Mouse (Mus musculus): ENCODE measurements around the gene Gm20431.

Gm20431 gene

DNA sequence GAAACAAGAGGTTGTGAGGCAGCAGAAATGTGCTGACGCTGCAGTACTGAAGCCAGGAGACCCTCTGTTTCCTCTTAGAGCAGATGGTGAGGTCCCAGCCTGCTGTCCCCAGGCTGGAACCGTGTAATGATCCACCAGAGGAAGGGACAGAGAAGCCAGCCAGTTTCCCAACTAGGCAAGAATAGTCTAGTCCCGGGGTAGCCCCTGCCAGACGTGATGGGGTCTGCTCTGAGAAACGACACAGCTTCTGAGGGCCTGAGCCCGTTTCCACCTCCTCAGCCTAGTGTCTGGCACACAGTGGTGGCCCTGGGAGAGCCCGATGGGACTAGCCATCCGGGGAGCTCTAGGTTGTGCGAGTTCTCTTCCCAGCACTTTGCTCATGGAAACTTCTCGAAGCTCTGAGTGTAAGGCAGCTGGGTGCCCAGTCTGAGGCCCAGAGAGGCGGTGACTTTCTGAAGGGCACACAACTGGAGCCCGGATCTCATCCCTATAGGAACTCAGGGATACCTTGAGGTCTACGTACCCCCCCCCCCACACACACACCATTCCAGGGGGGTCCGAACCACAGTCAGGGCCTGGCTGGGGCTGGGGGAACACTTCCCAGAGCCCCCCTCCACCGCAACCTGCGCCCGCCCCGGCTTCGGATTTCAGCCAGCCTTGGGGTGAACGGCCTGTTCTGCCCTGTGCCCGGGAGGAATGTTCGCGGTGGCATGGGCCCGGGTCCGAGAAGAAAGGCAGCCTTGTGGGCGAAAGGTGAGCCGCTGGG lies 64.4 kb downstream of the Gm20431 start:
- DNase-seq: no peak

DNA sequence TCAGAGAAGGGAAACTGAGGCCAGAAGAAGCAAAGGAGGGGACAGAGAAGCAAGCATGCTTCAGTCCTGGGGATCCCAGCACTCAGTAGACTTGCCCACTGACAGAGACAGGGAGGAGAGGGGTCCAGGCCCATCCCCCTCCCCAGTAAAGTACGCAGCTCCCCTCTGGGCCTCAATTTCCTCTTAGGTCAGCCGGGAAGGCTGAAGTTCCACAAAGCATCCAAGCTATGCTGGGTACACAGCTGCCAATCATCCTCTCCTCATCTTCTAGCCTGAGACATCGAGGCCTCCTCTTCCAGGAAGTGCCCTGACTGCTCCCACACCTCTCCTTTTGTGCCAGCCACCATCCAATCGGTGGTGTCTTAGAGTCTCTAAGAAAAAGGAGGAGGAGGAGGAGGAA lies 65.0 kb downstream of the Gm20431 start:
- no peak for DNase-seq

DNA sequence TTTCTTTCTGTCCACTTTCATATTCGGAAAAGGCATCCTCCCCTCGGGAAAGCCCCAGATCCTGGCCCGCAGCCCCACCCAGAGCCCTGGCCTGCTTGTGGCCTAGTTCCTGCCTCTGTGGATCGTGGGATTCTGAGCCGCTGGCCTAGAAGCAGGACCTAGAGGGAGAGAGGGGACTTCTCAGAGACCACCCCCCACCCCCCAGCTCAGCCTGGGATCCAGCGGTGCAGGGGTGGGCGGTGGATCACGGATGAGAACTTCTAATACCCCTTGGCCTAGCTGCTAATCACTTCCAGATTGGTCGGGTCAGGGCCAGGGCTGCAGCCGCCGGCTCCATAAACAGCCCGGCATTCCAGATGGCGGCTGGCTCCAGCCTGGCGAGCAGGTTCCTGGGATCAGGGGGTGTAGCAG lies 65.5 kb downstream of the Gm20431 start:
- no peak for DNase-seq

DNA sequence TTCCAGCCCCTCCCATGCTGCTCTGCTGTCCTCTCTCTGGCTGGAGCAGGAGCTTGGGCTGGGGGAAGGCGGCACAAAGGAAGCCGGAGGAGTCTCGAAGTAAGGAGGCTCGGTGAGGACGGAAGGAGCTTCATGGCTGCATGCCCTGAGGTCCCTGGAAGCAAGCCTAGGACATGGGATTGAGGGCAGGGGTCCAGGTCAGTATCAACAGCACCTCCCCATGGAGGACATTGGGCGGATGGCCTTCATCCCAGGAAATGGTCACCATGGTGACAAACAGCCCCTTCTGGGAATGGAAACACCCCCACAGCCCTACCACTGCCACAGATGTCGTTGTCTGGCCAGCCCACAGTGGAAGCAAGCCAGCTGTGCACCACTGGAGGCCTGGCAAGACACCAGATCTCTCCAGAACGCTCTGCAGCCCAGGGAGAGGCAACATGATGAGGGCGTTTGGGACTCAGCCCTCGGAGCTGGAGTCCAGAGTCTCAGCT lies 66.8 kb downstream of the Gm20431 start:
- peak; percentile 48 for DNase-seq

DNA sequence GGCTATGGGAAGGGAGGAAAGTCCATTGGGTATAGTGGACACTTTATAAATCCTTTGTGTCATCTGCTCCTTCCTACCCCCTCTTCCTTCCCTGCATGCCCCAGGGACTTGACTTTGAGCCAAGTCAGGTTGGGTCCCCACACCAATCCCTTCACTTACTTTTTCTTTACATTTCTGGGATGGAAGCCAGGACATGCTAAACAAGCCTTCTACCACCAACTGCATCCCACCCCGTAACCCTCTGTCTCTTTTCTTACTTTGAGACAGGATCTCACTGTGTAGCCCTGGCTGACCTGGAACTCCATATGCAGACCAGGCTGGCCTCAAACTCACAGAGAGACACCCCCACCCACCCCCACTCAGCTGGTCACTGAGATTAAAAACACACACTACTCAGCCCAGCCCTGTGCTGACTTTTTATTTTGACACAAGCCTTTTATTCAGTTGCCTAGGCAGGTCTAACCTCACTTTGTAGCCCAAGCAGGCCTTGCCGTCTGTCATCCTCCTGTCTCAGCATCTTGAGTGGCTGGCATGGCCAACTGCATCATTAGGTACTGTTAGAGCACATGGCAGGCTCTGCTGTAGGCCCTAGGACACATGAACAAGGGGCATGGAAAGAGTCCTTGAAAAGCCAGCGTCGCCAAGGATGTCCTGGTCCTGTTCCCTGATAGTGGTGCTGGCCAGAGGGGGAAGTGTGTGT lies 67.6 kb downstream of the Gm20431 start:
- no peak for DNase-seq

DNA sequence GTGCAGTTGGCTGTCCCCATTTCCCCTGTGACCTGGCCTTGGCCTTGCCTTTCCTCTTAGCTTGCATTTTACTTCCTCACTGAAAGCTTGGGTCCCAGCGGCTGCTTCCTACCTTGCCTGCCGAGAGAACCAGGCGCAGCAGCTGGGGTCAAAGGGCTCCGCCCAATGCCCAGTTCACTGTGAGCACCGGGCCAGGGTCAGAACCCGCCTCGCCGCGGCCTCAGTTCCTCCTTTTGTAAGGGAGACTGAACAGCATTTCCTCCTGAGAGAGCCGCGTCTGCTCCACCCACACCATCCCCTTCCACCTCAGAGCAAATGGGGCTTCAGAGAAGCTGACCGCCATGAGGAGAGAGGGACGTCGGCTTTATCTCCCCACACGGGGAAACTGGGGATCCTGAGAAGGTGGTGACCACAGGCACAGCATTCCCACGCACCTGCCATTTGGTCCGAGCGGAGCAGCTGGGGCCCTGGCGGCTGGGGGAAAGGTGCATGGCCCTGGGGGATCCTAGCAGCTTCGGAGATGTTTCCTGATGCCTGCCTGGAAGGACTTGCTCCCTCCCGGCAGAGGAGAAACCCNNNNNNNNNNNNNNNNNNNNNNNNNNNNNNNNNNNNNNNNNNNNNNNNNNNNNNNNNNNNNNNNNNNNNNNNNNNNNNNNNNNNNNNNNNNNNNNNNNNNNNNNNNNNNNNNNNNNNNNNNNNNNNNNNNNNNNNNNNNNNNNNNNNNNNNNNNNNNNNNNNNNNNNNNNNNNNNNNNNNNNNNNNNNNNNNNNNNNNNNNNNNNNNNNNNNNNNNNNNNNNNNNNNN lies 72.3 kb downstream of the Gm20431 start:
- DNase-seq: no peak

DNA sequence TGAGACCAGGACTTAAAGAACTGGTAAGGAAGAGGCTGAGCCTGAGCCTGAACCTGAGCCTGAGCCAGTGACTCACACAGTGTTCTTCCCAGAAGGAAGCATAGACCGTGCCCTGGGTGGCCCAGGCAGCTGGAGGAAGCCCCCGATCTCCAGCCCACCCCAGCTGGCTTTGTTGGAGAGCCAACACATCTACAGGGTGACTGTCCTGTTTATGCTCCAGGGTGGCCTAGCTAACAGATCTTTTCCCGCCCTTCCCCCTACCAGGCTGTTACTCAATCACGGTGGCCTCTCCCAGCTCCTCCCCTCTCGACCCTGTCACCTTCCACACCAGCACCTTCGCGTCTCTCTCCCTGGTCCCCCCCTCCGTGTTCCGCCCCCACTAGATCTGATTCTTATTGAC lies 74.3 kb downstream of the Gm20431 start:
- no peak for DNase-seq

DNA sequence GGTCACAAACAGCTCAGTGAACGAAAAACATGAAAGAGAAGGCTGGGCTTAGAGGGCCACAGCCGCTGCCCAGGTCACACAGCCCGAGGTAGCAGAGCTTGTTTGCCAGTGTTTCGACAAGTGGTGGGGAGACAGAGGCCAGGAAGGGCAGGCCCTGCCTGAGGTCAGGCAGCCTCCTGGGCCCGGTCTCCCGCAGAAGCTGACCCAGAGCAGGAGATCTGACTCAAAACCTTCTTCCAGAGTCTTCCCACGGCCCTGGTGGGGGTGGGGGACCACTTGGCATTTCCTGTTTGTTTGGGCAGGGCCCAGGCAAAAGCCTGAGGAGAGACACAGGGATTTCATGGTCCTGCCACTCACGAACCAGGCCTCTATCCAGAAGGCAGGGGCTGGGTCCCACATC lies 75.3 kb downstream of the Gm20431 start:
- no peak for DNase-seq

DNA sequence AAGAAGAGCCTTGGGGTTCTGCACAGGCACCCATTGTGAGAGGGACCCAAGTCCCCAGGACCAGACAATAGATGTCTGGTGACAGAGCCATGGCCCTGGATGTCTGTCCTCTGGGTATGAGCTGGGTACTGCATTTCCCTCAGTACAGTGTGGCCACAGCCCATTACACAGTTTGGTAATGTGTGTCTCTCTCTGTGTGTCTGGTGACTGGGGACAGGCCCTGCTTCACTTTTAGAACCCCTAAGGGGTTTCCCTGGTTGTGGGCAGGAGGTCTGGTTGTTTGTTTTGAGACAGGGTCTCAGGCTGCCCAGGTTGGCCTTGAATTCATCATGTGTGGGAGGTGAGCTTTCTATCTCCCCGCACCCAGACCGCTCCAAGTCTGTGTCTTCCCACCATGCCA lies 76.0 kb downstream of the Gm20431 start:
- DNase-seq: no peak

DNA sequence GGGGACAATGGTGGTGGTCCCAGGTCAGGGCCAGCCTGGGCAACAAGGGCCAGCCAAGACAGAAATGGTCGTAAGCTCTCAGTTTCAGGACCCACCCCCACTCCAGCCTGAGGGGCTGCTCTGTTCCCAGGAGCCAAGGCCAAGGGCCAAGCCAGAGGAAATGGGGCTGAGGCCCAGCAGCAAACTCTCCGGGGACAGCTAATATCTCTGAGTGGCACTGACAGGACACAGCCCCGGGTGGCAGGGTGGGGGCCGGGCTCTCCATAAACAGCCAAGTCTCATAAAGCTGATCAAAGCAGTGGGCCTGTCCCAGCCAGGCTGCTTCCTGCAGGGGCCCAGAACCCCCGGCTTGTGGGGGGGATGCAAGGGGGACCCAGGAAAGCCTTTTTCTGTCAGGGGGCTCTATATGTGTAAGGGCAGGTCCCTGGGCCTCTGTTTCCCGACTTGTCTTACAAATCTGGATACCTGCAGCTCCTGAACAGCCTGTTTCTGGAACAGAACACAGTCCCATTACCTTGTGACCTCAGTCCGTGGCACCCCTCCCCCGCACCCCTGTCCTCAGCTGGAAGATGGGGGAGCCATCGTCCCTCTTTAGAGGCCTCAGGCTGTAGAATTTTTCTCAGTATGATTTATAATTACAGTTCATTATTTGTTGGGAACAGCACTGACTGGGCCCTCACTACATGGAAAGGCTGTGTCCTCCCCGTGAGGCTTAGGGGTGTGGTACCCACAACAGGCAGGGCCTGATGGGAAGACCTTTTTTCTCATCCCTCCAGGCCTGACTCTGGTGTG lies 77.9 kb downstream of the Gm20431 start:
- no peak for DNase-seq

DNA sequence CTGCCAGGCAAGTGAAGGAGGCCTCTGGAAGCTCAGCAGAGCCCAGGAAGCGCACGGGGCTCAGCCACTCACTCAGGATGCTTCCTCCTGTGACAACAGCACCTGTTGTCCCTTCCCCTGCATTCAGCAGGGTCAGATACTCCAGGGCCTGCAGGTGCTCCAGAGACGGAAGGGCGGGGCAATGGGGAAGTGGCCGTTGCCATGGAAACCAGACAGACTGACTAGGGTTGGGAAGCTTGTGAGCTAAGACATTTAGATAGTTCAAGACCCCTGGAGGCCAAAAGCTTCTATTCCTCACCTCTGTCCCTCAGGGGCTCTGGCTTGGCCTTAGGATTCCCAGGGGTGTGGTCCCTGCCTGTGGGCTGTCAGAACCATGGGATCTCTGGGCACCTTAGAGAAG lies 82.8 kb downstream of the Gm20431 start:
- no peak for DNase-seq

DNA sequence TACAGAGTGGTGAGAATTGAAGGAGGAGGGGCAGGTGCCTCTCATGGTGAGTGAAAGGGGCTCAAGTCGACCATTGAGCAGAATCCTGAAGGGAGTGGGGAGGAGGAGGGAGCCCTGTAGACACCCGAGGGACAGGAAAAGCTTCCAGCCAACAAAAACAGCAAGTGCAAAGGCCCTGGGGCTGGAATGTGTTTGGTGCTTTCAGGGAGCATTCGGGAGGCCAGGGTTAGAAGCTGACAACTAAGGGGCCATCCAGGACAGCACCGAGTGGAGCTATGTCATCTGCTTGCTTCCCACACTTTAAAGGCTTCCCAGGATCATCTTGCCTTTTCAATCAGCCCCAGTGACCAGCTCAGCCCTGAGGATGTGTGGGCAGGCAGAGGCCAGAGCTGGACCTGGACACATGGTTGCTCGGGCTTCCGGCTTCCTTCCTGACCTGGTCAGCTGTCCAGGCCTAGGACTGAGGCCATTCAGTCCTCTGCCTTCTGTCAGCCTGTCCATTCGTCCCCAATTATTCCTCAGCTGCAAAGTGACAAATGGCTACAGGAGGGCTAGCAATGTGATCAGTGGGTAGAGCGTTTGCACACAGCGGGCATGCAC lies 84.0 kb downstream of the Gm20431 start:
- no peak for DNase-seq

DNA sequence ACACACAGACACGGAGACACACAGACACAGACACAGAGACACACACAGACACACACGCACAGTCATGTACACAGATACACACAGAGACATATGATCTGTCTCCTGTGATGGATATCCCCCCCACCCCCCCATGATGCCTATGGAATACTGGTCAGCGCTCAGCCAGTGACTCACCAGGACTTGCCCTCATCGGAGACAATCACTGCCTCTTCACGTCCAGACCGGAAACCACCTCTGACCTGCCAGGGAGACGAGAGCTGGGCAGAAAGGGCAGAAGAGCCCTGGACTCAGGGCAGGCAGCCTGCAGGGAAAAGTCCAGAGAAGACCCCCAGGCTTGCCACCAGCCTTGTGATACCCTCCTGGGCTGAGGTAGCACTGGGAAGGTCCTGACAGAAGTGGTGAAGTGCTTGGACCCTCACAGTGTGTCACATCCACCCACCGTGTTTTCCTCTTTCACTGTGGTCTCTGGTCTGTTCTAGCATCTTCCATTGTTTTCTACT lies 85.1 kb downstream of the Gm20431 start:
- no peak for DNase-seq

DNA sequence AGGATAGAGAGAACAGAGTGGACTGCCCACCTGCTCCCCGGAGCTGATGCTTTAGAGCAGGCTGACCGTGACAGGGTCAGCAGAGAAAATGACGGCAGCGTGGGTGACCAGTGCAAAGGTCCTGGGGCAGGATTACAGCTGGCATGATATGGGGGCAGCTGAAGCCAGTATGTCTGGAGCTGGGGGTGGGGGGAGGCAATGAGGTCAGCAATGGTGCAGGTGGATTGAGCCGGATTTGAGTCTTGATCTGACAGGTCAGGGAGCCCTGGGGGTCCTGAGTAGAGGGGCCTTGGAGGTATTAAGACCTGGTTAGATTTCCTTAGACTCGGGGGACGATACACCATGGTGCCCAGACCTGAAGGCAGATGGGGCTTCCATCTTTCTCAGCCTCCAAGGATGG lies 85.7 kb downstream of the Gm20431 start:
- no peak for DNase-seq

DNA sequence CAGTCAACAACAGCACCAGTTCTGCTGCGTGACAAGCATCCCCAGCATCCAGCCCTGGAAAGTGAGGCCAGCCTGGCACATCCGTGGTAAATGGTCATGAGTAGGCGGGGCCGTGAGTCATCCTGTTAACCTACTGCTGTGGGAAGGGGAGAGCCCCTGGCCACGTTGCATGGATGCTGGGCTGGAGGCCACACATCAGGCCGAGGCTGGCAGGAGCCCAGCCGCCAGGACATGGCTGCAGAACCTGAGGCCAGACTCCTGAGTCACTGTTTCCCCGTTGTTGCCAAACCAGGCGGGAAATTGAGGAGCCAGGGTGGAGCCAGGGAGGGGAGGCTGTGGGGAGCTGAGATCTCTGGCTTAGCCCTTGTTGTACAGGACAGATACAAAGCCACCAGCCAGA lies 86.5 kb downstream of the Gm20431 start:
- DNase-seq: no peak

DNA sequence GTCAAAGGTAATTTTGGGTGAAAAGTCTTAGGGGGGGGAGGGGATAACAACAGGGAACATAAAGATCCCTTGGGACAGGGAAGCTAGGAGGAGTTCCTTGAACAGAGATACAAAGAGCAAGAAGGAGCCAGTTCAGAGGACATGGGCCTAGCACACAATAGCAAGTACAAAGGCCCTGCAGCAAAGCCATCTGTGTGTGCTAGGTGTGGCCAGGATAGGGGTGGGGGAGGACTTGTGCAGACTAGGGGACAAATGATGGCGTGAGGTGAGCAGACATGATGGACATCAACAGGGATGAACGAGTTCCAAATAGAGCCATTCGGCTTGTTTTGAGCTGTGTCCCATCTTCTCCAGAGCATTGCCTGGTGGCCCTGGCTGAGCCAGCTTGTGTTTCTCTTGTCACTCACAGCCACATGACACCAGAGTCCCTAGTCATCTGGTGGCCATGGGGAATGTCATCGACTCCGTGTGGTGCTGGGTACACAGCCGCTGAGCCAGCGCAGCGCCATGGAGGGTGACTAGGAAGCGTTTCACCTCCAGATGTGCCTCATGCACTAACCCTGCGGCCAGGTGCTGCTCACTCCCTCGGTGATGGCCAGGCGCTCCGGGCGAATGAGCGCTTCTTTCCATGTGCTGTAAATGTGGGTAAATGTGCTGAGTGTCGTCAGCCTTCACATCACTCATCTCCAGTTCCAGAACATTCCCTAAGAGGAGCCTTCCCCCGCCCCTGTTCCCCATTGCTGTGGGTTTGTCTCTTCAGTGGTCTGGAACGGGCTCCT lies 89.7 kb downstream of the Gm20431 start:
- DNase-seq: no peak

DNA sequence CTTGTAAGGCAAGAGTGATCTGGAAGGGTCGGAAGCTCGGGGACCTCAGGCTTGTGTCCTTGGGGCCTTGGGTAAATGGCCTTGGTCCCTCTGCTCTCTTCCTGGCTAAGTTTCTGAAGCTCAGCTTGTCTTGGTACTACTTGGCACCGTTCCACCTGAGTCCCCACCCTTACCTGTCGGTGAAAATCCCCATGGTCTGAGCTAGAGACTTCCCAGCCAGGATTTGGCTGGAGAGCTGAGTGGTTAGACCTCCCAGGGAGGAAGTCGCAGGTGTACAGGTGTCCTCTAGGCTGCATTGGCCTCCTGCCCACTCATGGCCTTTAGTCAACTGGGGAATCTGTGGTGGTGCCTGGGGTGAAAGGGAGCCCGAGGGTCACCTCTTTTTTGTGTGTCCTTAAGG lies 90.5 kb downstream of the Gm20431 start:
- DNase-seq: no peak

DNA sequence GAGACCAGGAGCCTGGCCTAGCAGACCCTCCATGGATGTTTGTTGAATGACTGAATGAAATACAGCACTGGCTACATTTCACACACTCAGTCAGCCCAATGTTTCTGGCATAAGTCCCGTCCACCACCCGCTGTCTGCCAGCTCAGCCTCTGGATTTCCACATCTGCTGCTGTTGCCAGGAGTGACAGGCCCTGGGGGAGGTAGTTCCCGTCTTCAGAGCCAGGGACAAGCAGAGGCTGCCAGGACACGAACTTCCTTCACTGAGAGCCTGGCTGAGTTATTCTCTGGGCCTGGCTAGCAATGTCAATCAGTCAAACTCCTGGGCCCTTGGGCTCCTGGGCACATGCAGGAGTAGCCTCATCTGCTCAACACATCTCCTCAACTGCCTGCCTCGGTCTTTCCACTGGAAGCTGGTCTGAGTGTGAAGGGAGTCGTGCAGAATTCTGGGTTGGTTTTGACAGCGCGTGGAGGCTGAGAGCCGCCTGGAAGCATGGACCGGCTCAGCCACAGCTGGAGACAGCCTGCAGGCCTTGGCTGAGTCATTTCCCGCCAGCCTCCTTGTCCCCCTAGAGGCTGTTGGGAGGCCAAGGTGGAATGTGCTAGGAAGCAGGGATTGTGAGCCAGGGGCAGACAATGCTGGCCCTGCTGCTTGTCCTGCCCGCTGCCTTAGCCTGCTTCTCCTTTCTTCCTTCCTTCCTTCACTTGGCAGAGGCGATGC lies 91.2 kb downstream of the Gm20431 start:
- no peak for DNase-seq

DNA sequence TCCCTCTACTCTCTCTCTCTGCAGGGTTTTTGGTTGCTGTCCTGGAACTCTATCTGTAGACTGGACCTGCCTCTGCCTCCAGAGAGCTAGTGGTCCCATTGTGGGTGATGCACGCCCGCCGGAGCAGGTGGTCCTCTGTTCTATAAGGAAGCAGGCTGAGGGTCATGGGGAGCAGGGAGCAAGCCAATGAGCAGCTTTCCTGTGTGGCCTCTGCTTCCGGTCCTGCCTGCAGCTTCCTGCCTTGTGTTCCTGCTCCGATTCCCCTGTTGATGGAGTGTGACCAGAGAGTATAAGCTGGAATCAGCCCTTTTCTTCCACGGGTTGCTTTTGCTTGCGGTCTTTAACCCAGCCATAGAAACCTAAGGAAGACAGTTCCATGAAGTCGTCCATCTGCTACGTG lies 93.2 kb downstream of the Gm20431 start:
- DNase-seq: no peak

DNA sequence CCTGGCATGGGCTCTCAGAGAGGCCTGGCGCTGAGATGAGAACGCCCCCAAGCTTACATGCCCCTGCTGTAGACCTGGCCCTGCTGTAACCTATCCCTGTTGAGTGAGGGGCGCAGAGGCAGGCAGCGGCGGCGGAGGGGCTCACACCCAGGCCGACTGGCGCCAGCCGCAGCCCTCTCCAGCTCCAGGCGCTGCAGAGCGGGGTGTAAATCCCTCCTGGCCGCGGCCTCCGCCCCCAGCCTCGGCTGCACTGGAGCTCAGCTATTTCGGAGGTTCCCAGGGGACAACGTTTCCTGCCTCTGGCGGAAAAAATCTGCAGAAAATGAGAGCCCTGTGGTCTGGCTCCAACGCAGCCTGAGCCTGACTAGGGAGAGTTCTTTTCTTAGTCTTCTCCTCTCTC lies 95.6 kb downstream of the Gm20431 start:
- no peak for DNase-seq

DNA sequence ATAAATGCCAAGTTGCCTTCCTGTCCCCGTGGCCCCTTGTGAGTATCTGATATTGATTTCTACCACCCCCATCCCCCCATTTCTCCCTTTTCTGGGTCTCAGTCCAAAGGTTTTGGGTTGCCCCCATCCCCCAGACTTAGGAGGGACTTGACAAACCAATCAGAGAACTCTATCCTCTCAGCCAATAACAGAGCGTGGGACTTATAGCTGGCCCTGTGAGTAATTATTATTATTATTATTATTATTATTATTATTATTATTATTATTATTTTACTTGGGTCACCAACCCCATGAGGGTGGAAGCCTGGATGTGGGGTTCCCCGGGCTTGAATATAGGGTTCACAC lies 96.0 kb downstream of the Gm20431 start:
- DNase-seq: no peak

Data from right cerebral cortex, postnatal 25 days (tissue).